Mouse (Mus musculus): ENCODE measurements at regions not wholly inside any gene's neighbourhood (a gene's known extent, or its start where the extent isn't known, plus 50 kb on each side); places are given as distances from the start of the nearest gene placed in this dataset.

- no peak for ATAC-seq (replicated peaks; ENCODE audit: poor library complexity, severe bottlenecking)
These were observed 80.5 kb upstream of the Mon1b start for GRCm38 (mm10) chr8:113554700-113555455.

- ATAC-seq (replicated peaks; ENCODE audit: poor library complexity, severe bottlenecking), result no peak
These were observed 78.4 kb upstream of the Mon1b start for GRCm38 (mm10) chr8:113556994-113557393.

- peak; percentile 86 for ATAC-seq (replicated peaks; ENCODE audit: poor library complexity, severe bottlenecking)
These were observed 54.3 kb upstream of the Mon1b start for GRCm38 (mm10) chr8:113581098-113581497.

DNA sequence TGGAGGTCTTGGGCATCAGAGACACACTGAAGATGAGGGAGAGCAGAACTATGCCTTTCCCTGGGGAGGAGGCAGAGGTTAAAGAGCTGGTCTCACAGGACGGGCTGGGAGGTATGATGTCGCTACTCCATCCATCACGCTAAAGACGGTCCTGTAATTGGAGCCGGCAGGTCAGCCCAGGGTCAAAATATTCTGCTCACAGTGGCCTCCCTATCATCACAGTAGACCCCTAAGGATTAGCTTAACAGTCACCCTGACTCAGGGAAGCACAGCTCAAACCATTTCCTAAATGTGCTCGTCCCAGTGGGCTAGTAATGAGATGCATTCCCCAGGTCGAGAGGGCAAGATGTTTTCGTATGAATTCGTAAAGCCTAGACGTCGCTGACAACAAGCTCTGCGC is 53.7 kb upstream of the Mon1b start:
- no peak for ATAC-seq (replicated peaks; ENCODE audit: poor library complexity, severe bottlenecking)

DNA sequence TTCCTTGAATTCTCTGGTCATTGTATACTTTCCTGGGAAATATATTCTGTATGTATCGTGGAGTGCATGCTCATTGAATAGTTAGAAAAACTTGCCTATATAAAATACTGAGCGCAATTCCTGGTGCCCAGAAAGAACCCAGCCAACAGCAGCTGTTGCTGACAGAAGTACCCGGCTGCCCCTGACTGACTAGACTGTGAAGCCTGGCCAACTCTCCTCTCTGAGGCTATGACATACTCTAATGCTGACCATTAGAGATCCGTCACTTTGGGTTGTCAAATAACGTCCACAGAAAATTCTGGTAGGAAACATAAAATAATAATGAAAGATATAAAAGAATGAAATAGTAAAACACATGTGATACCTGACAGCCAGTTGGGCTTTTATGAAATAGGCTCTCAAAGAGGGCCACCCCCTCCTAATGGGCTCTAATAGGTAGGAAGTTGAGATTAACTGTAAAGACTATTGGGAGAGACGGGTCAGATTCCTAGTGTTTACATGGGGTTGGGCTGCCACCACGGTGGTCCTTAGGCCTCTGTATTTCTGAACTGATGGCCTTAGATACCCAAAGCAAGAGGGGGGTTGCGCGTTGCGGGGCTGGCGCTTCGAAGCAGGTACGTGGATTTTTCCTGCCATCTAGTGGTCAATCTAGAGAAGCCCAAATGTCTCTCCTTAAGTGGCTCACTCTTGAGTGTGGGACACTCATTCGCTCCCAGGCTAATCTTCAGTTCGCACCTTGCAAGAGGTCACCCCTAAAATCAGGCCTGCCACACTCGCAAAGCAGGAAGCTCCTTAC is 53.0 kb upstream of the Mon1b start:
- peak; percentile 65 for ATAC-seq (replicated peaks; ENCODE audit: poor library complexity, severe bottlenecking)

- ATAC-seq (replicated peaks; ENCODE audit: poor library complexity, severe bottlenecking), result no peak
These were observed 51.6 kb upstream of the Mon1b start for GRCm38 (mm10) chr8:113583801-113584200.

Measured in granulocyte monocyte progenitor cell, adult 5-6 weeks (primary cell).